Mouse (Mus musculus) liver, postnatal 0 days (tissue): Measurements from ENCODE around the gene Timm29.

ENCODE experiments used
- CTCF ChIP-seq: sonication (generic); IDR thresholded peaks from 2 replicates; pipeline ENCODE4 v1.5.1; 2016; ENCODE audit warnings: antibody characterized with exemption, low read depth
- EP300 ChIP-seq: IDR thresholded peaks from 2 replicates; pipeline ENCODE4 v1.6.1; 2016; ENCODE audit warnings: antibody characterized with exemption, low read depth, mild to moderate bottlenecking

GRCm38 (mm10) chr9:21601722-21602399 is 9.3 kb downstream of the Timm29 start:
- peak; percentile 96 for TF ChIP-seq CTCF
- TF ChIP-seq EP300 = no peak
